Mouse (Mus musculus) limb, embryonic 11.5 days (tissue): ENCODE results near the gene Rora. TPM values are rescaled to one million over a fixed set of nuclear protein-coding genes. Genes with fewer than 3 reads are reported as not detected.

Source experiments
- ATAC-seq: fragments of 200-750 bp; cut with Nextera tagmentation; 2 replicates; pipeline ENCODE4 v1.8.0; 2017; ENCODE audit warnings: low read depth; ENCODE audit not compliant: insufficient number of reproducible peaks, low FRiP score, low TSS enrichment
- DNase-seq: peaks from one replicate; pipeline ENCODE4 v3.0.0-alpha.2; 2015; ENCODE audit warnings: low spot score
- H3K27ac ChIP-seq: fragments of 300-500 bp; sonication (generic); replicated peaks from 2 replicates; pipeline ENCODE4 v1.5.1; 2014; ENCODE audit warnings: low read depth, mild to moderate bottlenecking, low read length
- H3K27me3 ChIP-seq: fragments of 300-500 bp; sonication (generic); 2 replicates; pipeline ENCODE4 v1.6.1; 2014; ENCODE audit warnings: mild to moderate bottlenecking, low read length, mixed read lengths; ENCODE audit not compliant: control insufficient read depth, insufficient read depth
- H3K36me3 ChIP-seq: fragments of 300-500 bp; sonication (generic); 2 replicates; pipeline ENCODE4 v1.6.1; 2014; ENCODE audit warnings: mild to moderate bottlenecking, low read length, moderate library complexity, mixed read lengths; ENCODE audit not compliant: control insufficient read depth, insufficient read depth
- H3K4me1 ChIP-seq: fragments of 300-500 bp; sonication (generic); 2 replicates; pipeline ENCODE4 v1.6.1; 2014; ENCODE audit warnings: low read length, mixed read lengths; ENCODE audit not compliant: control insufficient read depth, insufficient read depth
- H3K4me2 ChIP-seq: fragments of 300-500 bp; sonication (generic); 2 replicates; pipeline ENCODE4 v1.6.1; 2014; ENCODE audit warnings: low read depth, mild to moderate bottlenecking, moderate library complexity; ENCODE audit not compliant: severe bottlenecking
- H3K4me3 ChIP-seq: fragments of 300-500 bp; sonication (generic); 2 replicates; pipeline ENCODE4 v1.5.1; 2014; ENCODE audit warnings: low read depth, low read length
- H3K9ac ChIP-seq: fragments of 300-500 bp; sonication (generic); 2 replicates; pipeline ENCODE4 v1.6.1; 2014; ENCODE audit warnings: mild to moderate bottlenecking, low read length
- H3K9me3 ChIP-seq: fragments of 300-500 bp; sonication (generic); 2 replicates; pipeline ENCODE4 v1.6.1; 2016; ENCODE audit warnings: low read length; ENCODE audit not compliant: control insufficient read depth
- WGBS: fragments of 180-500 bp; shearing (Covaris S2); extraction: QIAGEN DNeasy Blood & Tissue Kit; methylation state at CpG from one replicate; pipeline ENCODE4 v1.1.7; 2014; 5-methylcytosine and 5-hydroxymethylcytosine counted together
- polyA plus RNA-seq: library from polyadenylated mRNA; unstranded; fragments of >200 nt; fragmentation: Nextera tagmentation; extraction: Ambion mirVana; gene quantifications from 2 replicates; pipeline ENCODE4 v1.2.1, GENCODE M21; 2014

Rora gene
- polyA plus RNA-seq, 1 experiment from 2014 or later = 3.1 TPM

DNA sequence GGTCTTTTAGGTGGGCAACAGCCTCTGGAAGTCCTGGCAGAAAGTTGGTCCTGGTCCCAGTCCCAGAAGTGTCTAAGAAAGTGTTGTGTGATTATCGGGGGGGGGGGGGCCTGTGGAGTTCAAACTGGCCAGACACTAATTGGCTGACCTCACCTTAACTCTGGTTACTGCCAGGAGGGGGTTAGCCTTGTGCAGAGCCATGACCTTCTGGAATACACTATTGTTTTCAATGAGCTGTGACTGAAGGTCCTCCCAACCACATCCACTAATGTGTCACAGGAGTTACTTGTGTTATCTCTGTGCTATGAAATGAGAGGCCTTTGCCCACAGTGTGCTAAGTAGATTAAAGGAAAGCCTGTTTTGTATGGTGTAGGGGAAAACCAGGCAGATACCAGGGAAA lies 19.6 kb downstream of the Rora start:
- DNase-seq (no peak), ATAC-seq (no peak)
- Histone ChIP-seq H3K9me3 (no peaks in the 10 kb centered on the region), H3K36me3 (no peaks in the 10 kb centered on the region), H3K4me1 (no peaks in the 10 kb centered on the region), H3K4me2 (no peak overlapping the region), H3K27ac (no peak overlapping the region), H3K27me3 (no peaks in the 10 kb centered on the region), H3K9ac (no peak overlapping the region), H3K4me3 (no peak overlapping the region)
- WGBS = 69% methylated on average over 1 of the region's 1 CpGs

- Histone ChIP-seq H3K4me1 (no peaks in the 10 kb centered on the region), H3K4me2 (no peak overlapping the region), H3K27me3 (no peaks in the 10 kb centered on the region), H3K27ac (no peak overlapping the region), H3K36me3 (no peaks in the 10 kb centered on the region), H3K9me3 (no peaks in the 10 kb centered on the region; the same call in 1 of the 2 replicates), H3K4me3 (no peak overlapping the region), H3K9ac (no peak overlapping the region)
- ATAC-seq = no peak
- WGBS = 89% methylated on average over 12 of the region's 12 CpGs
- no peak for DNase-seq
Measured at GRCm38 (mm10) chr9:68679871-68680374, 26.3 kb downstream of the Rora start.

GRCm38 (mm10) chr9:68683938-68684337 lies 30.4 kb downstream of the Rora start:
- no peak for DNase-seq
- H3K4me3 ChIP-seq = no peak overlapping the region
- no peaks in the 10 kb centered on the region for H3K36me3 ChIP-seq
- H3K4me2 ChIP-seq = no peak overlapping the region
- H3K27ac ChIP-seq = no peak overlapping the region
- H3K9me3 ChIP-seq = no peaks in the 10 kb centered on the region; the same call in 1 of the 2 replicates
- WGBS = 37% methylated on average over 3 of the region's 3 CpGs
- H3K4me1 ChIP-seq = no peaks in the 10 kb centered on the region
- H3K27me3 ChIP-seq = no peaks in the 10 kb centered on the region
- ATAC-seq = no peak
- H3K9ac ChIP-seq = no peak overlapping the region

- WGBS = 38% methylated on average over 5 of the region's 5 CpGs
- no peak overlapping the region for H3K9ac ChIP-seq
Measured at GRCm38 (mm10) chr9:68685562-68685961, 32.0 kb downstream of the Rora start.

GRCm38 (mm10) chr9:68687251-68687874 lies 33.8 kb downstream of the Rora start:
- H3K36me3 ChIP-seq = no peaks in the 10 kb centered on the region
- 57% methylated on average over 10 of the region's 10 CpGs for WGBS
- no peaks in the 10 kb centered on the region for H3K27me3 ChIP-seq
- no peak overlapping the region for H3K9ac ChIP-seq
- H3K4me3 ChIP-seq = no peak overlapping the region
- no peak overlapping the region for H3K27ac ChIP-seq
- ATAC-seq (no peak), DNase-seq (no peak)
- no peaks in the 10 kb centered on the region for H3K4me1 ChIP-seq
- no peaks in the 10 kb centered on the region for H3K9me3 ChIP-seq
- no peak overlapping the region for H3K4me2 ChIP-seq

More at GRCm38 (mm10) chr9:68685562-68685961, 32.0 kb downstream of the Rora start:
- Histone ChIP-seq H3K27ac (no peak overlapping the region), H3K4me1 (no peaks in the 10 kb centered on the region), H3K9me3 (no peaks in the 10 kb centered on the region), H3K36me3 (no peaks in the 10 kb centered on the region), H3K4me2 (no peak overlapping the region), H3K4me3 (no peak overlapping the region), H3K27me3 (no peaks in the 10 kb centered on the region)
- no peak for DNase-seq
- no peak for ATAC-seq

DNA sequence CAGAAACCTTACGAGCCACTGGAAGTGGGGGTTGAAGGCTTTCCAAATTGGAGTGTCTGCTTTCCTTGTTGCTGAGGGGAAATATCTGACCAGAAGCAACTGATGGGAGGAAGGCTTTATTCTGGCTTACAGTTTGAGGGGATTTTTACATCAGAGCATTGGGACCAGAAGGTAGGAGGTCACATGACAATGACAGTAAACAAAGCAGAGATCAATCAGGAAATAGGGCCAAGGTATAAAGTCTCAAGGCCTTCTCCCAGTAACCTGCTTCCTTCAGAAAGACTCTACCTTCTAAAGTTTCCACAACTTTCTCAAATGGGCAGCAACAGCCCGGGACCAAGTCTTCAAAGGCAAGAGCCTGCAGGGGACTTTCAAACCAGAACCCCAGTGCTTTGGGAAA lies 34.6 kb downstream of the Rora start:
- H3K27ac ChIP-seq = no peak overlapping the region
- 83% methylated on average over 2 of the region's 2 CpGs for WGBS

GRCm38 (mm10) chr9:68689351-68689750 lies 35.8 kb downstream of the Rora start:
- Histone ChIP-seq H3K4me2 (no peak overlapping the region), H3K27me3 (no peaks in the 10 kb centered on the region), H3K27ac (no peak overlapping the region), H3K4me1 (no peaks in the 10 kb centered on the region), H3K4me3 (no peak overlapping the region), H3K9me3 (no peaks in the 10 kb centered on the region), H3K9ac (no peak overlapping the region), H3K36me3 (no peaks in the 10 kb centered on the region)
- WGBS = 38% methylated on average over 4 of the region's 4 CpGs
- DNase-seq (peak; percentile 68), ATAC-seq (no peak)

More for the DNA sequence above, 34.6 kb downstream of the Rora start:
- H3K9ac ChIP-seq = no peak overlapping the region
- no peak overlapping the region for H3K4me2 ChIP-seq
- H3K36me3 ChIP-seq = no peaks in the 10 kb centered on the region
- H3K9me3 ChIP-seq = no peaks in the 10 kb centered on the region
- H3K4me3 ChIP-seq = no peak overlapping the region
- no peaks in the 10 kb centered on the region for H3K4me1 ChIP-seq
- DNase-seq = no peak
- H3K27me3 ChIP-seq = no peaks in the 10 kb centered on the region
- ATAC-seq = no peak

DNA sequence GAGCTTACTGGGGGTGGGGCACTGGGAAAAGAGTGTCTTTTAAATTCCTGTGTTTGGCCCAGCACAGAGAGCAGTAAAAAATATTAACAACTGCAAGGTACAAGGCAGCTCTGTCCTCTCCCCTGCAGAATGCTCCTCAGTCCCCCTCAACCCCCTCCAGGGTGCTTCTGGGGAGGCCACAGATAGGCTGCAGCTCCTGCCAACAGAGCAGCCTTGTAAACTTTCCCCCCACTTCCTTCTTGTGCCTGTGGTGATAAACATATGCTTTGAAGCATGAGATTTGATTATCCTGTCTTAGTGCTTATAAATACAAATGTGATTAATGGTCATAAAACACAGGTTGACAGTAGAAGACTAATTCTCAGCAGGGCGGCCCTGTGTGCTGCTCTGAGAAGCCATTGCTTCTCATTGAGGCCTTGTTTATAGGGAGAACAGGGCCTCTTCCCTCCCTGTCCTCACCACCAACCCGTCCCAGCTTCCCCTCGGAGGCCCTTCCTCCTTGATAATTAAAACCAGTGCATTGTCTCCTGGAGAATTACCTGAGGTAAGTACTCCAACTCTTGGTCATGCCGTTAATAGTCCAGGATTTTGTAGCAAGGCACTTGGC lies 41.4 kb downstream of the Rora start:
- Histone ChIP-seq H3K27ac (no peak overlapping the region), H3K4me2 (no peak overlapping the region), H3K9me3 (no peaks in the 10 kb centered on the region), H3K36me3 (no peaks in the 10 kb centered on the region), H3K27me3 (no peaks in the 10 kb centered on the region), H3K4me3 (no peak overlapping the region), H3K9ac (no peak overlapping the region), H3K4me1 (peaks cover 11% of the 10 kb centered on the region)
- ATAC-seq (no peak), DNase-seq (peak; percentile 26)
- 9% methylated on average over 4 of the region's 4 CpGs for WGBS
